Mouse (Mus musculus) megakaryocyte progenitor cell, adult 5-6 weeks (primary cell): ENCODE measurements around the gene Hira. TPM values are rescaled to one million over a fixed set of nuclear protein-coding genes. Genes with fewer than 3 reads are reported as not detected.

Experiments used
- ATAC-seq: replicated peaks from 2 replicates; pipeline ENCODE4 v1.8.0; 2016; ENCODE audit warnings: mild to moderate bottlenecking, moderate TSS enrichment, inconsistent platforms; ENCODE audit not compliant: poor library complexity
- total RNA-seq, 2 experiments: library from RNA; stranded (forward) in 1 of 2; stranded (reverse) in 1 of 2; fragments of 157-497, 149-512 nt in 1 of 2; fragments of 200-1000 nt in 1 of 2; gene quantifications; 2 replicates each; pipeline versions ENCODE4 v1.2.3 to v1.2.4; 2015 to 2017

The Hira gene
- total RNA-seq, 2 experiments from 2014 or later = 44.2 to 55.6 TPM

DNA sequence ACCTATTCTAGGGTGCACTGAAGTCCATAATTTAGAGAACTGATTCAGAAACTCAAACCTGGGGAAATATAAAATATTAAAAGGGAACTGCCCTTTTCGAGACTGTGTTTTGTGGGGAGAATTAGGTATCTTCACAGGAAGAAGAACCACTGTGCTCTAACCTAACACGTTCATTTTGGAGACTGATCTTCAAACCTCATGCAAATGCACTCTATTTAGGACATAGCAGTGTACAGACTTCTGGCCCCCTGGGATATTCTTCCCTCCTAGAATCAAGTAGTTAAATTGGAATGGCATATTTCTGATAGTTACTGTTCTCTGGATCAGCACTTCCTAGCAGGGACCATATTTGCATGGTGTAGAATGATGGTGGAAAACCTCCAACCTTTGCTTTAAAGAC lies 133.9 kb downstream of the Hira start:
- ATAC-seq = no peak

GRCm38 (mm10) chr16:19013550-19013949 lies 136.7 kb downstream of the Hira start:
- ATAC-seq = no peak

- ATAC-seq = no peak
These were observed 137.8 kb downstream of the Hira start for GRCm38 (mm10) chr16:19014650-19015049.

Other genes starting within 250 kb of the Hira start
- gene Sept5, start 247.1 kb upstream of the Hira start, total RNA-seq (2015) = 7.0 and 9.1 TPM in 2 replicates
- 2.6 and 8.7 TPM in 2 replicates for gene Sept5, start 247.1 kb upstream of the Hira start, total RNA-seq (2017)
- not detected in 2 replicates for gene Cldn5, start 100.2 kb upstream of the Hira start, total RNA-seq (2015)
- gene Cldn5, start 100.2 kb upstream of the Hira start, total RNA-seq (2017) = not detected in 2 replicates
- 54.3 and 60.0 TPM in 2 replicates for gene Ufd1, start 65.3 kb upstream of the Hira start, total RNA-seq (2015)
- gene Ufd1, start 65.3 kb upstream of the Hira start, total RNA-seq (2017) = 72.6 and 83.2 TPM in 2 replicates
- gene Cdc45, start 65.0 kb upstream of the Hira start, total RNA-seq (2015) = 85.4 and 93.9 TPM in 2 replicates
- gene Cdc45, start 65.0 kb upstream of the Hira start, total RNA-seq (2017) = 110 and 121 TPM in 2 replicates
- gene 2510002D24Rik, start 40.5 kb upstream of the Hira start, total RNA-seq (2015) = 23.1 and 27.0 TPM in 2 replicates
- 23.2 and 36.1 TPM in 2 replicates for gene 2510002D24Rik, start 40.5 kb upstream of the Hira start, total RNA-seq (2017)
- not detected in 2 replicates for gene Gm28539, start 40.5 kb upstream of the Hira start, total RNA-seq (2015)
- not detected in 2 replicates for gene Gm28539, start 40.5 kb upstream of the Hira start, total RNA-seq (2017)
- gene Mrpl40, start 175 bp upstream of the Hira start, total RNA-seq (2015) = 93.4 and 121 TPM in 2 replicates
- gene Mrpl40, start 175 bp upstream of the Hira start, total RNA-seq (2017) = 105 and 112 TPM in 2 replicates